ENCODE assay signal across 9 mouse cellular contexts in genomic region chr11:85713814-85714208, GRCm38 (mm10).
DNase-seq lines count a peak whose midpoint lies in the region; ATAC-seq and TF ChIP-seq lines count a peak whose summit lies in the region.
"Had no signal": no experiment of that assay in that cellular context is flagged by ENCODE, and none has a peak within 500 bp of the region (broad histone marks: within the 10 kb centered on the region; RNA-seq: fewer than 3 reads in every experiment).

No protein-coding gene starts in this region.

- TF ChIP-seq EP300 in ES-Bruce4 (IDR thresholded peaks at IDR 0.05; ENCODE audit: insufficient read depth, low read depth, low read length): no peak

- H3K36me3 ChIP-seq in intestine, embryonic 14.5 days (ENCODE audit: control insufficient read depth, insufficient read depth, low read length): no peaks in the 10 kb centered on the region
- H3K36me3 ChIP-seq in intestine, embryonic 16.5 days (ENCODE audit: control insufficient read depth, insufficient read depth, low read length): no peaks in the 10 kb centered on the region
- H3K36me3 ChIP-seq in ES-Bruce4 (ENCODE audit: control insufficient read depth, insufficient read depth, low read length, poor library complexity, severe bottlenecking): no peaks in the 10 kb centered on the region
- no peaks in the 10 kb centered on the region for H3K36me3 ChIP-seq in limb, embryonic 13.5 days
- H3K36me3 ChIP-seq: embryonic facial prominence, embryonic 12.5 days had no signal

- peaks cover 21% of the 10 kb centered on the region for H3K4me1 ChIP-seq in intestine, embryonic 14.5 days (replicated peaks; ENCODE audit: control insufficient read depth, insufficient read depth, low read length)
- H3K4me1 ChIP-seq in intestine, embryonic 16.5 days (ENCODE audit: control insufficient read depth, insufficient read depth, low read length): peaks cover 10% of the 10 kb centered on the region
- peaks cover 7% of the 10 kb centered on the region for H3K4me1 ChIP-seq in ES-Bruce4 (ENCODE audit: control insufficient read depth, insufficient read depth, low read length)
- H3K4me1 ChIP-seq in limb, embryonic 13.5 days: peaks cover 54% of the 10 kb centered on the region

- intact Hi-C loops in left cerebral cortex, postnatal 10 days (cut with DNase I): no loop called here

- 24% methylated on average over 2 of the region's 2 CpGs for WGBS in intestine, embryonic 14.5 days
- WGBS in intestine, embryonic 16.5 days: 23% methylated on average over 2 of the region's 2 CpGs
- WGBS in limb, embryonic 13.5 days: 8% methylated on average over 2 of the region's 2 CpGs

- peaks cover 60% of the 10 kb centered on the region for H3K27me3 ChIP-seq in intestine, embryonic 14.5 days (replicated peaks; ENCODE audit: control insufficient read depth, insufficient read depth, low read length)
- H3K27me3 ChIP-seq in intestine, embryonic 16.5 days (replicated peaks; ENCODE audit: control insufficient read depth, insufficient read depth, low read length): 0 out of 2 replicates have a peak, but pooled peaks cover 14% of the 10 kb centered on the region
- no peaks in the 10 kb centered on the region for H3K27me3 ChIP-seq in ES-Bruce4 (ENCODE audit: control insufficient read depth, insufficient read depth, low read length, poor library complexity, severe bottlenecking)
- H3K27me3 ChIP-seq in limb, embryonic 13.5 days: peaks cover 87% of the 10 kb centered on the region

- no peak for ATAC-seq in intestine, embryonic 14.5 days (replicated peaks; ENCODE audit: low FRiP score, low TSS enrichment, low read depth)
- ATAC-seq in intestine, embryonic 16.5 days: no peak; the same call in 1 of the 2 replicates
- 0 out of 2 replicates have a peak, but pooled peaks have one; percentile 1 for ATAC-seq in common myeloid progenitor, adult 5-6 weeks (replicated peaks; ENCODE audit: low read depth, poor library complexity, severe bottlenecking)
- ATAC-seq in limb, embryonic 13.5 days (ENCODE audit: low FRiP score, low read depth): no peak

- no peak overlapping the region for H3K27ac ChIP-seq in intestine, embryonic 14.5 days (ENCODE audit: low read depth)
- no peak overlapping the region for H3K27ac ChIP-seq in intestine, embryonic 16.5 days (ENCODE audit: low read length)
- peak overlapping the region; percentile 83 for H3K27ac ChIP-seq in ES-Bruce4 (ENCODE audit: insufficient read depth, low read length)
- no peak overlapping the region; the same call in 1 of the 2 replicates for H3K27ac ChIP-seq in limb, embryonic 13.5 days
- H3K27ac ChIP-seq: embryonic facial prominence, embryonic 12.5 days had no signal

- H3K4me3 ChIP-seq in intestine, embryonic 14.5 days (ENCODE audit: low read depth, low read length): no peak overlapping the region
- H3K4me3 ChIP-seq in intestine, embryonic 16.5 days (ENCODE audit: low read length): no peak overlapping the region
- no peak overlapping the region for H3K4me3 ChIP-seq in ES-Bruce4 (ENCODE audit: low read depth, low read length)
- H3K4me3 ChIP-seq in limb, embryonic 13.5 days: no peak overlapping the region
- H3K4me3 ChIP-seq: embryonic facial prominence, embryonic 12.5 days had no signal

- no peak for DNase-seq in intestine, embryonic 14.5 days (ENCODE audit: low spot score)
- no peak for DNase-seq in cerebellum, postnatal 4 days (ENCODE audit: low spot score in 2 of 2)
- DNase-seq in left cerebral cortex, postnatal 10 days (ENCODE audit: extremely low spot score in 1 of 2, low spot score in 2 of 2): no peak
- DNase-seq: right cerebral cortex, postnatal 25 days had no signal

- peak overlapping the region; percentile 25; the same call in 1 of the 2 replicates for H3K4me2 ChIP-seq in intestine, embryonic 14.5 days (ENCODE audit: low read length)
- H3K4me2 ChIP-seq in intestine, embryonic 16.5 days (ENCODE audit: low read depth, low read length): no peak overlapping the region; the same call in 1 of the 2 replicates
- peak overlapping the region; percentile 41 for H3K4me2 ChIP-seq in limb, embryonic 13.5 days (replicated peaks)
- H3K4me2 ChIP-seq: embryonic facial prominence, embryonic 12.5 days had no signal

- no peak for TF ChIP-seq CTCF in ES-Bruce4 (IDR thresholded peaks at IDR 0.05; ENCODE audit: low read depth, low read length)

- no peak overlapping the region for H3K9ac ChIP-seq in intestine, embryonic 14.5 days (ENCODE audit: low read length)
- H3K9ac ChIP-seq in intestine, embryonic 16.5 days (ENCODE audit: low read depth, low read length): no peak overlapping the region
- H3K9ac ChIP-seq in ES-Bruce4 (ENCODE audit: low read depth, poor library complexity, severe bottlenecking): 0 out of 2 replicates have a peak overlapping the region, but pooled peaks have one; percentile 34
- no peak overlapping the region for H3K9ac ChIP-seq in limb, embryonic 13.5 days
- H3K9ac ChIP-seq: embryonic facial prominence, embryonic 12.5 days had no signal

- H3K9me3 ChIP-seq in intestine, embryonic 14.5 days (ENCODE audit: control insufficient read depth, low read length): no peaks in the 10 kb centered on the region
- no peaks in the 10 kb centered on the region for H3K9me3 ChIP-seq in intestine, embryonic 16.5 days (ENCODE audit: control insufficient read depth, low read length)
- H3K9me3 ChIP-seq in ES-Bruce4 (replicated peaks; ENCODE audit: control insufficient read depth, insufficient read depth, low read length, poor library complexity, severe bottlenecking): no peaks in the 10 kb centered on the region
- no peaks in the 10 kb centered on the region for H3K9me3 ChIP-seq in limb, embryonic 13.5 days
- H3K9me3 ChIP-seq: embryonic facial prominence, embryonic 12.5 days had no signal

- TF ChIP-seq POLR2A in ES-Bruce4 (IDR thresholded peaks at IDR 0.05; ENCODE audit: insufficient read depth, low read length): no peak
